Mouse (Mus musculus) brain, embryonic 14.5 days (tissue): Measurements from ENCODE around the gene Dnaic1.
"Not testable (repeated sequence)": the region's sequence is repeated elsewhere in the genome, so short reads cannot be mapped to it uniquely, and the experiment has no call there.

ENCODE experiments used
- CTCF ChIP-seq: fragments of 200-500 bp; IDR thresholded peaks from 2 replicates; pipeline ENCODE4 v1.5.1; 2012; ENCODE audit warnings: inconsistent platforms, mild to moderate bottlenecking, moderate library complexity, borderline replicate concordance; ENCODE audit not compliant: insufficient read depth, insufficient read length; ENCODE audit errors: extremely low read depth
- POLR2A ChIP-seq: fragments of 200-500 bp; IDR thresholded peaks from 2 replicates; pipeline ENCODE4 v1.6.1; 2012; ENCODE audit warnings: mild to moderate bottlenecking, inconsistent platforms, borderline replicate concordance; ENCODE audit not compliant: poor library complexity, insufficient read depth, insufficient read length, severe bottlenecking; ENCODE audit errors: extremely low read depth

DNA sequence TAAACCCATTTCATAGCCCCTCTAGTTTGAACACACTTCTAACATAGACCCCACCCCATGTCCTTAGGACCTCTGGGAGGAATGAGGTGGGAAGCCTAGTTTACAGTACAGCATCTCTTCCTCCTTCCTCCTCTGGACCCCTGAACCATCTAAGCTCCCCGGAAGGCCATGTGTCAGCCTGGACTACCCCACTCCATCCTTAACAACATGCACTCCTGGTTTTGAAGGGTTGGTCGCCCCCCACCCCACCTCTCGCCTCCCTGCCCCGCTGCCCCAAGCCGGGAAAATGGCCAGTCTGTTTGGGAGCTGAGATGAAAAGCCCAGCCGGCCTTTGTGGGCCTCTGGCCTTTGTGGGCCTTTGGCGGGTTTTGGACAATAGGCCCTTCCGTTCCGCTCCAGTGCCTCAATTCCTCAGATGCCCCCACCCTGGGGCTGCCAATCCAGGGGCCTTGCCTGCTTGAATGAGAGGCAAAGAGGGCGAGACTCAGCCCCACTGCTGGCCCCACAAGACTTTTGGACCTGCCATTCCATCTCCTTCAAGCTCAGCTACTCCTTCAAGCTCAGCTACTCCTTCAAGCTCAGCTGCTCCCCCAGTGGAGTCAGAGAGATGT, 116.4 kb downstream of the Dnaic1 start:
- not testable (repeated sequence) for TF ChIP-seq CTCF, POLR2A
